Mouse (Mus musculus) frontal cortex, postnatal 10 days (tissue): ENCODE measurements at regions not wholly inside any gene's neighbourhood (a gene's known extent, or its start where the extent isn't known, plus 50 kb on each side); places are given as distances from the start of the nearest gene placed in this dataset.
A peak's percentile ranks its signal among the peaks of the same experiment; 100 is the strongest.

Source experiments
- DNase-seq, 2 experiments: peaks; one replicate each; pipeline ENCODE4 v3.0.0; 2022; ENCODE audit warnings: low spot score in 2 of 2, mixed read lengths in 1 of 2

- DNase-seq: no peak
These were observed 51.2 kb upstream of the Pja2 start for GRCm38 (mm10) chr17:64382894-64383293.

- no peak for DNase-seq
These were observed 51.9 kb upstream of the Pja2 start for GRCm38 (mm10) chr17:64383600-64383999.

- DNase-seq: no peak
These were observed 58.6 kb upstream of the Pja2 start for GRCm38 (mm10) chr17:64390349-64390748.

- DNase-seq: no peak
These were observed 65.7 kb upstream of the Pja2 start for GRCm38 (mm10) chr17:64397254-64397897.

GRCm38 (mm10) chr17:64398114-64398692, 66.5 kb upstream of the Pja2 start:
- DNase-seq: no peak

- no peak for DNase-seq
These were observed 67.0 kb upstream of the Pja2 start for GRCm38 (mm10) chr17:64398708-64399107.

GRCm38 (mm10) chr17:64406742-64407254, 75.1 kb upstream of the Pja2 start:
- no peak for DNase-seq

- peak in 1 of 2 experiments; percentile 8 for DNase-seq
These were observed 75.7 kb upstream of the Pja2 start for GRCm38 (mm10) chr17:64407255-64408011.

GRCm38 (mm10) chr17:64425811-64426210, 94.1 kb upstream of the Pja2 start:
- no peak for DNase-seq

GRCm38 (mm10) chr17:64426536-64426935, 94.8 kb upstream of the Pja2 start:
- DNase-seq: no peak

GRCm38 (mm10) chr17:64439571-64439970, 107.9 kb upstream of the Pja2 start:
- DNase-seq: no peak

GRCm38 (mm10) chr17:64454736-64455135, 123.0 kb upstream of the Pja2 start:
- DNase-seq: no peak

- no peak for DNase-seq
These were observed 134.3 kb upstream of the Man2a1 start for GRCm38 (mm10) chr17:64466273-64466672.

GRCm38 (mm10) chr17:64466746-64467145, 133.8 kb upstream of the Man2a1 start:
- no peak for DNase-seq

- no peak for DNase-seq
These were observed 133.2 kb upstream of the Man2a1 start for GRCm38 (mm10) chr17:64467297-64467696.

GRCm38 (mm10) chr17:64469754-64470400, 130.7 kb upstream of the Man2a1 start:
- DNase-seq: no peak

- no peak for DNase-seq
These were observed 119.9 kb upstream of the Man2a1 start for GRCm38 (mm10) chr17:64480607-64481038.

GRCm38 (mm10) chr17:64484835-64485234, 115.7 kb upstream of the Man2a1 start:
- no peak for DNase-seq

- DNase-seq: no peak
These were observed 110.7 kb upstream of the Man2a1 start for GRCm38 (mm10) chr17:64489769-64490335.

GRCm38 (mm10) chr17:64490664-64491063, 109.9 kb upstream of the Man2a1 start:
- no peak for DNase-seq

GRCm38 (mm10) chr17:64491922-64492353, 108.6 kb upstream of the Man2a1 start:
- no peak for DNase-seq
